Comparison of ENCODE assay signal across 20 mouse cellular contexts in the genomic region with DNA sequence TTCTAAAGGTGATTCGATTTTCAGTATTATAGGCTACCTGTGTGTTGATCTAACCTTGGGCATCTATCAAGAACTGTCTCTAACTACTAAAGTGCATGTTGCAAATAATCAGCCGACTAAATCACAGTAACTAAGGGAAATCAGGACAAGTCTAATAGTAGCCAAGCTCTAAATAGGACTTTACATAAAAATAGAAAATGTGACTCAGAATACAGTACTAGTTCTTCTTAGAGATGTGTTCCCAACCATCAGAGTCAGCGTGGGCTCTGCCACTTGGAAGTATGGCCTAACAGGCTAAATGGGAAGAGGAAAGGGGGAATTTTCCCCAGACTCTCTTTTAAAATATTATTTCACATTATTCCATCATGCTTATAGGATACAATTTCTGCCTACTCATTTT.
A peak's percentile ranks its signal among the peaks of the same experiment; 100 is the strongest.
DNase-seq lines count a peak whose midpoint lies in the region; ATAC-seq and TF ChIP-seq lines count a peak whose summit lies in the region.
"Had no signal": no experiment of that assay in that cellular context is flagged by ENCODE, and none has a peak within 500 bp of the region (broad histone marks: within the 10 kb centered on the region; RNA-seq: fewer than 3 reads in every experiment).

No protein-coding gene starts in this region.

- peaks cover 5% of the 10 kb centered on the region for H3K4me1 ChIP-seq in spleen, adult 2 months (ENCODE audit: control insufficient read depth, insufficient read depth, insufficient read length)
- H3K4me1 ChIP-seq in midbrain, embryonic 11.5 days (ENCODE audit: control insufficient read depth, insufficient read depth, low read length), result no peaks in the 10 kb centered on the region
- H3K4me1 ChIP-seq in midbrain, embryonic 16.5 days (ENCODE audit: control insufficient read depth, insufficient read depth, low read length), result no peaks in the 10 kb centered on the region
- H3K4me1 ChIP-seq: heart, embryonic 12.5 days; liver, embryonic 15.5 days; midbrain, embryonic 12.5 days had no signal

- no peaks in the 10 kb centered on the region for H3K9me3 ChIP-seq in midbrain, embryonic 11.5 days (ENCODE audit: control insufficient read depth, low read length)
- H3K9me3 ChIP-seq in midbrain, embryonic 16.5 days (replicated peaks; ENCODE audit: control insufficient read depth, low read length, poor library complexity, severe bottlenecking), result no peaks in the 10 kb centered on the region
- H3K9me3 ChIP-seq: G1E; heart, embryonic 12.5 days; limb, embryonic 12.5 days; liver, embryonic 15.5 days; midbrain, embryonic 12.5 days had no signal

- 78% methylated on average over 3 of the region's 3 CpGs for WGBS in spleen, adult 2 months
- 50% methylated on average over 3 of the region's 3 CpGs for whole genome bisulfite sequencing in macrophage (ENCODE audit: missing documents)
- 96% methylated on average over 3 of the region's 3 CpGs for WGBS in midbrain, embryonic 11.5 days
- 92% methylated on average over 3 of the region's 3 CpGs for WGBS in midbrain, embryonic 16.5 days

- DNase-seq in layer of hippocampus, adult 2 months (ENCODE audit: low spot score in 2 of 2), result no peak
- DNase-seq in layer of hippocampus, postnatal 14 days (ENCODE audit: low spot score in 2 of 2), result no peak
- DNase-seq in spleen, adult 2 months (ENCODE audit: low read depth in 1 of 2, low spot score in 2 of 2), result no peak
- DNase-seq in spleen, adult 12 weeks (ENCODE audit: low spot score), result no peak
- no peak for DNase-seq in midbrain, embryonic 11.5 days (ENCODE audit: low spot score, missing footprints)
- DNase-seq: cerebellum, adult 18-20 months; kidney, postnatal 10 days; retina, postnatal 1 day had no signal

- H3K36me3 ChIP-seq in spleen, adult 2 months (ENCODE audit: control insufficient read depth, insufficient read depth, low read length), result no peaks in the 10 kb centered on the region
- no peaks in the 10 kb centered on the region for H3K36me3 ChIP-seq in macrophage (ENCODE audit: inconsistent target)
- H3K36me3 ChIP-seq in midbrain, embryonic 11.5 days (ENCODE audit: control insufficient read depth, insufficient read depth, low read length), result no peaks in the 10 kb centered on the region
- H3K36me3 ChIP-seq in midbrain, embryonic 16.5 days (ENCODE audit: control insufficient read depth, insufficient read depth, low read length), result no peaks in the 10 kb centered on the region
- H3K36me3 ChIP-seq: G1E; heart, embryonic 12.5 days; limb, embryonic 12.5 days; liver, embryonic 15.5 days; midbrain, embryonic 12.5 days had no signal

- no peaks in the 10 kb centered on the region for H3K27me3 ChIP-seq in spleen, adult 2 months (ENCODE audit: control insufficient read depth, insufficient read depth, low read length)
- H3K27me3 ChIP-seq in midbrain, embryonic 11.5 days (ENCODE audit: control insufficient read depth, insufficient read depth, low read length), result no peaks in the 10 kb centered on the region
- H3K27me3 ChIP-seq in midbrain, embryonic 16.5 days (ENCODE audit: control insufficient read depth, insufficient read depth, low read depth, low read length), result no peaks in the 10 kb centered on the region
- H3K27me3 ChIP-seq: heart, embryonic 12.5 days; limb, embryonic 12.5 days; liver, embryonic 15.5 days; midbrain, embryonic 12.5 days had no signal

- ATAC-seq in midbrain, embryonic 11.5 days (ENCODE audit: low FRiP score), result no peak
- ATAC-seq in midbrain, embryonic 16.5 days, result no peak
- ATAC-seq: forebrain, embryonic 16.5 days; intestine, postnatal 0 days had no signal

- H3K27ac ChIP-seq in layer of hippocampus, adult 2 months, result peak overlapping the region; percentile 43; the same call in 1 of the 2 replicates
- H3K27ac ChIP-seq in spleen, adult 2 months (ENCODE audit: insufficient read depth, low read length), result peak overlapping the region; percentile 54; the same call in 1 of the 2 replicates
- H3K27ac ChIP-seq in macrophage, result peak overlapping the region; percentile 85
- no peak overlapping the region for H3K27ac ChIP-seq in midbrain, embryonic 11.5 days (ENCODE audit: low read depth, low read length)
- no peak overlapping the region for H3K27ac ChIP-seq in midbrain, embryonic 16.5 days (ENCODE audit: low read length)
- H3K27ac ChIP-seq: hindbrain, embryonic 14.5 days; limb, embryonic 12.5 days; liver, embryonic 15.5 days; midbrain, embryonic 12.5 days had no signal

- no peak for TF ChIP-seq POLR2A in spleen, adult 2 months (IDR thresholded peaks at IDR 0.05; ENCODE audit: low read depth, low read length)

- TF ChIP-seq CTCF in layer of hippocampus, adult 2 months (conservative IDR thresholded peaks at IDR 0.05), result no peak
- TF ChIP-seq CTCF in spleen, adult 2 months (IDR thresholded peaks at IDR 0.05; ENCODE audit: extremely low read depth, insufficient read depth, insufficient read length, insufficient replicate concordance), result no peak

- H3K4me2 ChIP-seq in midbrain, embryonic 11.5 days, result no peak overlapping the region
- H3K4me2 ChIP-seq in midbrain, embryonic 16.5 days (ENCODE audit: low read length), result no peak overlapping the region
- H3K4me2 ChIP-seq: heart, embryonic 12.5 days; hindbrain, embryonic 14.5 days; limb, embryonic 12.5 days; liver, embryonic 15.5 days; lung, embryonic 14.5 days; midbrain, embryonic 12.5 days had no signal

- no peaks in the 10 kb centered on the region for H3K79me2 ChIP-seq in macrophage (ENCODE audit: inconsistent target)

- no peak overlapping the region for H3K4me3 ChIP-seq in layer of hippocampus, adult 2 months
- H3K4me3 ChIP-seq in spleen, adult 2 months (ENCODE audit: extremely low read depth, insufficient read depth, insufficient read length), result no peak overlapping the region
- no peak overlapping the region for H3K4me3 ChIP-seq in macrophage (ENCODE audit: inconsistent target)
- no peak overlapping the region for H3K4me3 ChIP-seq in midbrain, embryonic 11.5 days (ENCODE audit: low read depth, low read length)
- H3K4me3 ChIP-seq in midbrain, embryonic 16.5 days (ENCODE audit: low read depth, low read length), result no peak overlapping the region
- H3K4me3 ChIP-seq: erythroblast, embryonic 14.5 days; heart, embryonic 12.5 days; limb, embryonic 12.5 days; liver, embryonic 15.5 days; midbrain, embryonic 12.5 days had no signal

- no peak overlapping the region for H3K9ac ChIP-seq in midbrain, embryonic 11.5 days (ENCODE audit: low read length)
- no peak overlapping the region for H3K9ac ChIP-seq in midbrain, embryonic 16.5 days (ENCODE audit: low read depth, low read length)
- H3K9ac ChIP-seq: heart, embryonic 12.5 days; hindbrain, embryonic 14.5 days; limb, embryonic 12.5 days; liver, embryonic 15.5 days; lung, embryonic 14.5 days; midbrain, embryonic 12.5 days had no signal

Comparison
In these comparisons a context has a peak if more than half of its experiments do, and no peak if none do; other contexts are left out.
1. H3K27ac ChIP-seq: peak in layer of hippocampus, adult 2 months (single experiment), spleen, adult 2 months (single experiment) and macrophage (single experiment); none in midbrain, embryonic 11.5 days (single experiment) and midbrain, embryonic 16.5 days (single experiment).